Mouse (Mus musculus) stomach, embryonic 14.5 days (tissue): ENCODE measurements at regions not wholly inside any gene's neighbourhood (a gene's known extent, or its start where the extent isn't known, plus 50 kb on each side); places are given as distances from the start of the nearest gene placed in this dataset.
A peak's percentile ranks its signal among the peaks of the same experiment; 100 is the strongest.

Source experiments
- ATAC-seq: fragments of 200-750 bp; cut with Nextera tagmentation; 2 replicates; pipeline ENCODE4 v1.8.0; 2017; ENCODE audit warnings: low read depth, moderate TSS enrichment; ENCODE audit not compliant: insufficient number of reproducible peaks, insufficient read depth, low FRiP score
- H3K27ac ChIP-seq: fragments of 300-500 bp; sonication (generic); 2 replicates; pipeline ENCODE4 v1.5.1; 2014; ENCODE audit warnings: mild to moderate bottlenecking, low read length, moderate library complexity, mixed read lengths
- H3K27me3 ChIP-seq: fragments of 300-500 bp; sonication (generic); 2 replicates; pipeline ENCODE4 v1.6.1; 2014; ENCODE audit warnings: low read length, control low read depth, mixed read lengths; ENCODE audit not compliant: control insufficient read depth, insufficient read depth
- H3K36me3 ChIP-seq: fragments of 300-500 bp; sonication (generic); 2 replicates; pipeline ENCODE4 v1.6.1; 2014; ENCODE audit warnings: mild to moderate bottlenecking, control low read depth, low read length, moderate library complexity, mixed read lengths; ENCODE audit not compliant: control insufficient read depth, insufficient read depth
- H3K4me1 ChIP-seq: fragments of 300-500 bp; sonication (generic); 2 replicates; pipeline ENCODE4 v1.6.1; 2014; ENCODE audit warnings: low read length, control low read depth, mixed read lengths; ENCODE audit not compliant: control insufficient read depth, insufficient read depth
- H3K4me2 ChIP-seq: fragments of 300-500 bp; sonication (generic); replicated peaks from 2 replicates; pipeline ENCODE4 v1.6.1; 2014; ENCODE audit warnings: low read depth, low read length, control low read depth
- H3K4me3 ChIP-seq: fragments of 300-500 bp; sonication (generic); 2 replicates; pipeline ENCODE4 v1.5.1; 2014; ENCODE audit warnings: low read depth, low read length, control low read depth
- H3K9ac ChIP-seq: fragments of 300-500 bp; sonication (generic); replicated peaks from 2 replicates; pipeline ENCODE4 v1.6.1; 2014; ENCODE audit warnings: low read depth, mild to moderate bottlenecking, control low read depth, low read length, moderate library complexity, mixed read lengths
- H3K9me3 ChIP-seq: fragments of 300-500 bp; sonication (generic); 2 replicates; pipeline ENCODE4 v1.6.1; 2016; ENCODE audit warnings: low read depth, low read length, control low read depth; ENCODE audit not compliant: control insufficient read depth
- WGBS: fragments of 180-500 bp; shearing (Covaris S2); extraction: QIAGEN DNeasy Blood & Tissue Kit; methylation state at CpG from one replicate; pipeline ENCODE4 v1.1.7; 2014; 5-methylcytosine and 5-hydroxymethylcytosine counted together

GRCm38 (mm10) chr10:31076948-31077347 is 234.3 kb upstream of the Hey2 start:
- H3K9me3 ChIP-seq, result no peaks in the 10 kb centered on the region
- no peaks in the 10 kb centered on the region for H3K36me3 ChIP-seq
- H3K9ac ChIP-seq, result no peak overlapping the region
- WGBS, result 24% methylated on average over 4 of the region's 4 CpGs
- peak overlapping the region; percentile 16; the same call in 1 of the 2 replicates for H3K4me2 ChIP-seq
- no peak overlapping the region for H3K4me3 ChIP-seq
- H3K27me3 ChIP-seq, result no peaks in the 10 kb centered on the region
- H3K27ac ChIP-seq, result no peak overlapping the region
- H3K4me1 ChIP-seq, result no peaks in the 10 kb centered on the region
- 0 out of 2 replicates have a peak, but pooled peaks have one; percentile 15 for ATAC-seq

GRCm38 (mm10) chr10:31076415-31076814 is 233.8 kb upstream of the Hey2 start:
- ATAC-seq, result 0 out of 2 replicates have a peak, but pooled peaks have one; percentile 44
- no peaks in the 10 kb centered on the region for H3K27me3 ChIP-seq
- H3K4me3 ChIP-seq, result no peak overlapping the region
- H3K9me3 ChIP-seq, result no peaks in the 10 kb centered on the region
- H3K27ac ChIP-seq, result no peak overlapping the region
- WGBS, result 49% methylated on average over 8 of the region's 8 CpGs
- peak overlapping the region; percentile 16; the same call in 1 of the 2 replicates for H3K4me2 ChIP-seq
- H3K36me3 ChIP-seq, result no peaks in the 10 kb centered on the region
- H3K9ac ChIP-seq, result no peak overlapping the region
- H3K4me1 ChIP-seq, result no peaks in the 10 kb centered on the region

- no peaks in the 10 kb centered on the region for H3K27me3 ChIP-seq
- H3K9ac ChIP-seq, result no peak overlapping the region
- no peak overlapping the region for H3K27ac ChIP-seq
- no peaks in the 10 kb centered on the region for H3K36me3 ChIP-seq
- ATAC-seq, result no peak
- no peaks in the 10 kb centered on the region for H3K4me1 ChIP-seq
- no peak overlapping the region for H3K4me3 ChIP-seq
- WGBS, result 62% methylated on average over 4 of the region's 4 CpGs
- no peak overlapping the region for H3K4me2 ChIP-seq
- H3K9me3 ChIP-seq, result no peaks in the 10 kb centered on the region
These were observed 231.5 kb upstream of the Hey2 start for GRCm38 (mm10) chr10:31074004-31074645.

- H3K4me1 ChIP-seq, result no peaks in the 10 kb centered on the region
- no peak overlapping the region for H3K9ac ChIP-seq
- no peaks in the 10 kb centered on the region for H3K9me3 ChIP-seq
- peak; percentile 86 for ATAC-seq
- no peaks in the 10 kb centered on the region for H3K27me3 ChIP-seq
- H3K36me3 ChIP-seq, result no peaks in the 10 kb centered on the region
- H3K4me3 ChIP-seq, result no peak overlapping the region
- no peak overlapping the region for H3K27ac ChIP-seq
- H3K4me2 ChIP-seq, result no peak overlapping the region
These were observed 226.1 kb upstream of the Hey2 start for GRCm38 (mm10) chr10:31068668-31069223.

GRCm38 (mm10) chr10:31062732-31063131 is 220.1 kb upstream of the Hey2 start:
- no peak overlapping the region for H3K27ac ChIP-seq
- ATAC-seq, result no peak
- H3K4me3 ChIP-seq, result no peak overlapping the region
- no peaks in the 10 kb centered on the region for H3K4me1 ChIP-seq
- WGBS, result 18% methylated on average over 2 of the region's 2 CpGs
- no peaks in the 10 kb centered on the region for H3K36me3 ChIP-seq
- no peaks in the 10 kb centered on the region for H3K9me3 ChIP-seq
- H3K27me3 ChIP-seq, result no peaks in the 10 kb centered on the region
- no peak overlapping the region for H3K4me2 ChIP-seq
- no peak overlapping the region for H3K9ac ChIP-seq

- H3K4me2 ChIP-seq, result no peak overlapping the region
These were observed 210.7 kb upstream of the Hey2 start for GRCm38 (mm10) chr10:31053260-31053659.

GRCm38 (mm10) chr10:31051222-31051621 is 208.6 kb upstream of the Hey2 start:
- Histone ChIP-seq H3K36me3 (no peaks in the 10 kb centered on the region), H3K27ac (no peak overlapping the region), H3K9ac (no peak overlapping the region), H3K4me1 (no peaks in the 10 kb centered on the region), H3K4me2 (no peak overlapping the region), H3K4me3 (no peak overlapping the region), H3K27me3 (no peaks in the 10 kb centered on the region), H3K9me3 (no peaks in the 10 kb centered on the region)
- WGBS, result 84% methylated on average over 1 of the region's 1 CpGs
- ATAC-seq, result no peak

More at GRCm38 (mm10) chr10:31053260-31053659, 210.7 kb upstream of the Hey2 start:
- H3K36me3 ChIP-seq, result no peaks in the 10 kb centered on the region
- WGBS, result 78% methylated on average over 8 of the region's 8 CpGs
- no peak overlapping the region for H3K4me3 ChIP-seq
- no peaks in the 10 kb centered on the region for H3K9me3 ChIP-seq
- no peak overlapping the region for H3K27ac ChIP-seq
- H3K9ac ChIP-seq, result no peak overlapping the region
- H3K4me1 ChIP-seq, result no peaks in the 10 kb centered on the region
- no peaks in the 10 kb centered on the region for H3K27me3 ChIP-seq
- ATAC-seq, result no peak

- Histone ChIP-seq H3K36me3 (no peaks in the 10 kb centered on the region), H3K4me1 (no peaks in the 10 kb centered on the region), H3K9ac (no peak overlapping the region), H3K9me3 (no peaks in the 10 kb centered on the region), H3K27ac (no peak overlapping the region), H3K27me3 (no peaks in the 10 kb centered on the region), H3K4me2 (no peak overlapping the region), H3K4me3 (no peak overlapping the region)
- ATAC-seq, result no peak
- WGBS, result 69% methylated on average over 2 of the region's 2 CpGs
These were observed 206.8 kb upstream of the Hey2 start for GRCm38 (mm10) chr10:31049352-31049751.

GRCm38 (mm10) chr10:31035611-31036010 is 193.0 kb upstream of the Hey2 start:
- Histone ChIP-seq H3K9me3 (no peaks in the 10 kb centered on the region), H3K36me3 (no peaks in the 10 kb centered on the region), H3K9ac (no peak overlapping the region), H3K27me3 (no peaks in the 10 kb centered on the region), H3K4me3 (no peak overlapping the region), H3K4me2 (no peak overlapping the region), H3K4me1 (no peaks in the 10 kb centered on the region), H3K27ac (no peak overlapping the region)
- WGBS, result 74% methylated on average over 4 of the region's 4 CpGs
- no peak for ATAC-seq
